Mouse (Mus musculus) MEL (cell line): ENCODE data around the gene Gpr55. TPM values are rescaled to one million over a fixed set of nuclear protein-coding genes. Genes with fewer than 3 reads are reported as not detected.

Experiments used
- DNase-seq: peaks from one replicate; pipeline ENCODE4 v3.0.0; 2011; ENCODE audit warnings: low read depth, low spot score
- H3K27ac ChIP-seq: 2 replicates; pipeline ENCODE4 v1.5.1; 2012; ENCODE audit warnings: low read depth, mild to moderate bottlenecking, control low read depth, low read length, moderate library complexity; ENCODE audit not compliant: control insufficient read depth
- H3K27me3 ChIP-seq, 2 experiments: fragments of 150-350 bp in 1 of 2; sonication (generic) in 1 of 2; 2 replicates each; pipeline ENCODE4 v1.6.1; 2012; ENCODE audit warnings: low read length in 2 of 2, mild to moderate bottlenecking in 2 of 2, improper control_type of control experiment in 1 of 2, moderate library complexity in 1 of 2; ENCODE audit not compliant: insufficient read depth in 2 of 2, control insufficient read depth in 1 of 2
- H3K36me3 ChIP-seq, 2 experiments: 2 replicates each; pipeline ENCODE4 v1.6.1; 2012 to 2014; ENCODE audit warnings: low read length in 2 of 2, improper control_type of control experiment in 1 of 2, inconsistent platforms in 1 of 2, mild to moderate bottlenecking in 1 of 2; ENCODE audit not compliant: insufficient read depth in 2 of 2, control insufficient read depth in 1 of 2
- H3K4me1 ChIP-seq, 2 experiments: fragments of 150-350 bp in 1 of 2; sonication (generic) in 1 of 2; 2 replicates each; pipeline ENCODE4 v1.6.1; 2012; ENCODE audit warnings: low read length in 2 of 2, improper control_type of control experiment in 1 of 2, mild to moderate bottlenecking in 1 of 2; ENCODE audit not compliant: insufficient read depth in 2 of 2, control insufficient read depth in 1 of 2
- H3K4me3 ChIP-seq, 2 experiments: fragments of 150-350 bp in 1 of 2; sonication (generic) in 1 of 2; 2 replicates each; pipeline ENCODE4 v1.5.1; 2012; ENCODE audit warnings: low read depth in 2 of 2, low read length in 2 of 2, mild to moderate bottlenecking in 2 of 2, moderate library complexity in 2 of 2, control low read depth in 1 of 2, improper control_type of control experiment in 1 of 2; ENCODE audit not compliant: control insufficient read depth in 1 of 2, insufficient read depth in 1 of 2
- H3K79me2 ChIP-seq: 2 replicates; pipeline ENCODE4 v1.6.1; 2012; ENCODE audit warnings: mild to moderate bottlenecking, low read length, moderate library complexity; ENCODE audit not compliant: control insufficient read depth, poor library complexity, insufficient read depth
- H3K9ac ChIP-seq: 2 replicates; pipeline ENCODE4 v1.6.1; 2012; ENCODE audit warnings: low read depth, mild to moderate bottlenecking, control low read depth, low read length, moderate library complexity; ENCODE audit not compliant: control insufficient read depth, poor library complexity, severe bottlenecking
- H3K9me3 ChIP-seq: fragments of 150-350 bp; sonication (generic); replicated peaks from 2 replicates; pipeline ENCODE4 v1.6.1; 2012; ENCODE audit warnings: mild to moderate bottlenecking, low read length, improper control_type of control experiment, moderate library complexity; ENCODE audit not compliant: insufficient read depth
- CHD1 ChIP-seq: IDR thresholded peaks from 2 replicates; pipeline ENCODE4 v1.6.1; 2012; ENCODE audit warnings: low read depth, mild to moderate bottlenecking, inconsistent platforms, low read length, improper control_type of control experiment
- E2F4 ChIP-seq: IDR thresholded peaks from 2 replicates; pipeline ENCODE4 v1.6.1; 2011; ENCODE audit warnings: low read depth, low read length, improper control_type of control experiment, borderline replicate concordance
- ELF1 ChIP-seq: IDR thresholded peaks from 2 replicates; pipeline ENCODE4 v1.6.1; 2014; ENCODE audit warnings: low read depth, mild to moderate bottlenecking, inconsistent platforms, low read length, improper control_type of control experiment, moderate library complexity
- ETS1 ChIP-seq: IDR thresholded peaks from 2 replicates; pipeline ENCODE4 v1.6.1; 2012; ENCODE audit warnings: low read depth, mild to moderate bottlenecking, inconsistent platforms, low read length, improper control_type of control experiment, moderate library complexity
- GATA1 ChIP-seq: IDR thresholded peaks from 2 replicates; pipeline ENCODE4 v1.6.1; 2011; ENCODE audit warnings: low read depth, low read length, improper control_type of control experiment
- KAT2A ChIP-seq: conservative IDR thresholded peaks from 2 replicates; pipeline ENCODE4 v1.6.1; 2012; ENCODE audit warnings: low read depth, low read length, improper control_type of control experiment, inconsistent platforms
- MAFK ChIP-seq: IDR thresholded peaks from 2 replicates; pipeline ENCODE4 v1.6.1; 2011; ENCODE audit warnings: low read depth, mild to moderate bottlenecking, low read length, improper control_type of control experiment, borderline replicate concordance
- MAX ChIP-seq: IDR thresholded peaks from 2 replicates; pipeline ENCODE4 v1.6.1; 2011; ENCODE audit warnings: low read length, improper control_type of control experiment
- MXI1 ChIP-seq: IDR thresholded peaks from 2 replicates; pipeline ENCODE4 v1.6.1; 2011; ENCODE audit warnings: mild to moderate bottlenecking, low read depth, low read length, improper control_type of control experiment
- MYB ChIP-seq: IDR thresholded peaks from 2 replicates; pipeline ENCODE4 v1.6.1; 2011; ENCODE audit warnings: mild to moderate bottlenecking, low read depth, low read length, improper control_type of control experiment
- POLR2AphosphoS5 ChIP-seq: IDR thresholded peaks from 2 replicates; pipeline ENCODE4 v1.6.1; 2012; ENCODE audit warnings: low read depth, borderline replicate concordance, mild to moderate bottlenecking, inconsistent platforms, low read length, moderate library complexity, mixed read lengths
- SIN3A ChIP-seq: IDR thresholded peaks from 2 replicates; pipeline ENCODE4 v1.6.1; 2012; ENCODE audit warnings: low read length, improper control_type of control experiment, inconsistent platforms
- TBP ChIP-seq: IDR thresholded peaks from 2 replicates; pipeline ENCODE4 v1.8.0; 2011; ENCODE audit warnings: low read depth, low read length, improper control_type of control experiment
- TCF12 ChIP-seq: IDR thresholded peaks from 2 replicates; pipeline ENCODE4 v1.6.1; 2014; ENCODE audit warnings: low read depth, mild to moderate bottlenecking, inconsistent platforms, low read length, improper control_type of control experiment, moderate library complexity
- UBTF ChIP-seq: IDR thresholded peaks from 2 replicates; pipeline ENCODE4 v1.6.1; 2012; ENCODE audit warnings: low read depth, mild to moderate bottlenecking, inconsistent platforms, low read length, improper control_type of control experiment, moderate library complexity, borderline replicate concordance; ENCODE audit not compliant: insufficient read depth
- USF2 ChIP-seq, 2 experiments: IDR thresholded peaks; 2 replicates each; pipeline ENCODE4 v1.6.1; 2011 to 2012; ENCODE audit warnings: improper control_type of control experiment in 2 of 2, low read length in 2 of 2, borderline replicate concordance in 1 of 2, inconsistent platforms in 1 of 2, low read depth in 1 of 2, mild to moderate bottlenecking in 1 of 2; ENCODE audit not compliant: insufficient read depth in 1 of 2
- ZC3H11A ChIP-seq: IDR thresholded peaks from 2 replicates; pipeline ENCODE4 v1.6.1; 2012; ENCODE audit warnings: low read depth, mild to moderate bottlenecking, inconsistent platforms, low read length, improper control_type of control experiment
- ZMIZ1 ChIP-seq: IDR thresholded peaks from 2 replicates; pipeline ENCODE4 v1.6.1; 2012; ENCODE audit warnings: low read depth, mild to moderate bottlenecking, inconsistent platforms, low read length, improper control_type of control experiment, moderate library complexity
- ZNF384 ChIP-seq: IDR thresholded peaks from 2 replicates; pipeline ENCODE4 v1.6.1; 2012; ENCODE audit warnings: low read depth, mild to moderate bottlenecking, inconsistent platforms, low read length, improper control_type of control experiment
- polyA plus RNA-seq, 2 experiments: library from polyadenylated mRNA; stranded (reverse) in 1 of 2; unstranded in 1 of 2; fragments of >175 nt in 1 of 2; fragments of >200 nt in 1 of 2; gene quantifications; 2 replicates each; pipeline versions ENCODE4 v1.2.1 to v1.2.4; 2012; ENCODE audit warnings: low replicate concordance in 2 of 2, low read depth in 1 of 2; ENCODE audit not compliant: insufficient read length in 2 of 2, insufficient read depth in 1 of 2, missing spikeins in 1 of 2
- total RNA-seq: library from RNA; depleted of rRNA; stranded (reverse); fragments of 300-350 nt; gene quantifications from 2 replicates; pipeline ENCODE4 v1.2.3, GENCODE M21; 2012

Gpr55 gene
- total and polyA plus RNA-seq, 3 experiments = 0.01 to 0.04 TPM; not detected in 1

- Histone ChIP-seq H3K4me1 (no peaks in the 10 kb centered on the region), H3K27me3 (peaks cover 2 to 6% of the 10 kb centered on the region in 2 experiments; a peak in 3 of 4 replicates), H3K9ac (no peak overlapping the region), H3K27ac (no peak overlapping the region), H3K4me3 (no peak overlapping the region), H3K36me3 (no peaks in the 10 kb centered on the region), H3K79me2 (no peaks in the 10 kb centered on the region), H3K9me3 (no peaks in the 10 kb centered on the region)
- TF ChIP-seq TBP (no peak), GATA1 (no peak)
- no peak for DNase-seq
Measured at GRCm38 (mm10) chr1:85921725-85922124, 39.1 kb downstream of the Gpr55 start.

GRCm38 (mm10) chr1:85919621-85920020 lies 41.2 kb downstream of the Gpr55 start:
- Histone ChIP-seq H3K4me3 (no peak overlapping the region), H3K79me2 (no peaks in the 10 kb centered on the region), H3K4me1 (no peaks in the 10 kb centered on the region), H3K27me3 (peaks cover 0 to 3% of the 10 kb centered on the region in 2 experiments; a peak in 2 of 4 replicates), H3K9me3 (no peaks in the 10 kb centered on the region), H3K27ac (no peak overlapping the region), H3K9ac (no peak overlapping the region), H3K36me3 (no peaks in the 10 kb centered on the region)
- no peak for TF ChIP-seq TBP
- no peak for TF ChIP-seq MXI1
- TF ChIP-seq ZNF384 = no peak
- no peak for TF ChIP-seq KAT2A
- no peak for TF ChIP-seq TCF12
- TF ChIP-seq CHD1 = no peak
- no peak for TF ChIP-seq ETS1
- TF ChIP-seq ZC3H11A = no peak
- no peak for TF ChIP-seq MAX
- no peak for TF ChIP-seq MYB
- TF ChIP-seq ZMIZ1 = no peak
- no peak for TF ChIP-seq UBTF
- TF ChIP-seq USF2 (IDR thresholded peaks at IDR 0.05; ENCODE audit: borderline replicate concordance in 1 of 2, insufficient read depth in 1 of 2, low read depth in 1 of 2, low read length in 2 of 2) = no peak
- TF ChIP-seq ELF1 = no peak
- no peak for TF ChIP-seq E2F4
- no peak for TF ChIP-seq SIN3A
- TF ChIP-seq POLR2AphosphoS5 = no peak
- TF ChIP-seq MAFK = no peak
- no peak for DNase-seq
